27 mouse cellular contexts compared by ENCODE assay signal in genomic region chr12:58027796-58028195, GRCm38 (mm10).
DNase-seq lines count a peak whose midpoint lies in the region; ATAC-seq and TF ChIP-seq lines count a peak whose summit lies in the region.
"Had no signal": no experiment of that assay in that cellular context is flagged by ENCODE, and none has a peak within 500 bp of the region (broad histone marks: within the 10 kb centered on the region; RNA-seq: fewer than 3 reads in every experiment).

No protein-coding gene starts in this region.

- H3K9ac ChIP-seq in limb, embryonic 14.5 days (ENCODE audit: low read depth, low read length, severe bottlenecking), result no peak overlapping the region
- H3K9ac ChIP-seq in forebrain, embryonic 12.5 days, result no peak overlapping the region
- H3K9ac ChIP-seq: embryonic facial prominence, embryonic 13.5 days; forebrain, postnatal 0 days; heart, embryonic 13.5 days; hindbrain, embryonic 14.5 days had no signal

- WGBS in limb, embryonic 14.5 days, result 18% methylated on average over 5 of the region's 5 CpGs
- WGBS in forebrain, embryonic 12.5 days, result 82% methylated on average over 5 of the region's 5 CpGs

- peak; percentile 54 for DNase-seq in embryo, embryonic 10.5 days (ENCODE audit: low spot score)
- peak; percentile 1 for DNase-seq in embryo, embryonic 9.5 days (ENCODE audit: extremely low spot score)
- DNase-seq in hindlimb bud, embryonic 11.5 days (ENCODE audit: extremely low spot score, low read depth, low spot score), result peak; percentile 26
- DNase-seq in limb, embryonic 14.5 days (ENCODE audit: low spot score), result peak; percentile 13
- no peak for DNase-seq in lung, adult 18-20 months
- DNase-seq: adrenal gland, adult 8-10 months; adrenal gland, postnatal 25 days; cerebellum, adult 8-10 months; cerebellum, postnatal 10 days; cerebellum, postnatal 36 days; forebrain, postnatal 0 days; gastrocnemius, postnatal 25 days; heart, adult 2 months; heart, postnatal 14 days; heart, postnatal 4 days; kidney, adult 2 months had no signal

- no peaks in the 10 kb centered on the region for H3K4me1 ChIP-seq in limb, embryonic 14.5 days (ENCODE audit: control insufficient read depth, insufficient read depth, low read length)
- H3K4me1 ChIP-seq in forebrain, embryonic 12.5 days, result no peaks in the 10 kb centered on the region
- H3K4me1 ChIP-seq: embryonic facial prominence, embryonic 13.5 days; heart, embryonic 10.5 days; heart, embryonic 13.5 days had no signal

- H3K4me2 ChIP-seq in limb, embryonic 14.5 days (replicated peaks; ENCODE audit: low read depth, low read length, severe bottlenecking), result no peak overlapping the region
- no peak overlapping the region for H3K4me2 ChIP-seq in forebrain, embryonic 12.5 days
- H3K4me2 ChIP-seq: embryonic facial prominence, embryonic 13.5 days; heart, embryonic 13.5 days; hindbrain, embryonic 14.5 days had no signal

- H3K4me3 ChIP-seq in limb, embryonic 14.5 days (replicated peaks; ENCODE audit: low read length), result no peak overlapping the region
- no peak overlapping the region for H3K4me3 ChIP-seq in forebrain, embryonic 12.5 days (replicated peaks)
- H3K4me3 ChIP-seq: embryonic facial prominence, embryonic 13.5 days; forebrain, embryonic 10.5 days; heart, adult 2 months; heart, embryonic 10.5 days; heart, embryonic 13.5 days had no signal

- no peak for TF ChIP-seq POLR2A in limb, embryonic 14.5 days (IDR thresholded peaks at IDR 0.05; ENCODE audit: borderline replicate concordance, extremely low read depth, insufficient read depth, insufficient read length)

- no peaks in the 10 kb centered on the region for H3K9me3 ChIP-seq in limb, embryonic 14.5 days (ENCODE audit: control insufficient read depth, low read length)
- no peaks in the 10 kb centered on the region for H3K9me3 ChIP-seq in forebrain, embryonic 12.5 days
- H3K9me3 ChIP-seq: embryonic facial prominence, embryonic 13.5 days; forebrain, embryonic 10.5 days; heart, embryonic 10.5 days; heart, embryonic 13.5 days had no signal

- H3K27ac ChIP-seq in limb, embryonic 14.5 days (replicated peaks; ENCODE audit: low read depth, low read length), result no peak overlapping the region
- no peak overlapping the region for H3K27ac ChIP-seq in forebrain, embryonic 12.5 days
- H3K27ac ChIP-seq: embryonic facial prominence, embryonic 13.5 days; forebrain, embryonic 10.5 days; heart, adult 2 months; heart, embryonic 10.5 days; heart, embryonic 13.5 days; hindbrain, embryonic 14.5 days; hindbrain, postnatal 0 days had no signal

- no peaks in the 10 kb centered on the region for H3K27me3 ChIP-seq in limb, embryonic 14.5 days (ENCODE audit: control insufficient read depth, insufficient read depth, low read length)
- H3K27me3 ChIP-seq in forebrain, embryonic 12.5 days, result no peaks in the 10 kb centered on the region
- H3K27me3 ChIP-seq: embryonic facial prominence, embryonic 13.5 days; heart, embryonic 13.5 days had no signal

- ATAC-seq in limb, embryonic 14.5 days (ENCODE audit: low FRiP score, low read depth), result no peak
- ATAC-seq in CD4-positive, CD25-positive, alpha-beta regulatory T cell, adult 4 months, result no peak
- ATAC-seq in forebrain, embryonic 12.5 days (ENCODE audit: low FRiP score), result no peak
- ATAC-seq: activated CD4-positive, CD25-positive, alpha-beta regulatory T cell, adult 4 months; forebrain, embryonic 14.5 days; forebrain, postnatal 0 days; hindbrain, postnatal 0 days; intestine, postnatal 0 days had no signal

- H3K36me3 ChIP-seq in limb, embryonic 14.5 days (ENCODE audit: control insufficient read depth, insufficient read depth, low read length), result no peaks in the 10 kb centered on the region
- H3K36me3 ChIP-seq in forebrain, embryonic 12.5 days (replicated peaks), result no peaks in the 10 kb centered on the region
- H3K36me3 ChIP-seq: embryonic facial prominence, embryonic 13.5 days; forebrain, embryonic 10.5 days; heart, embryonic 10.5 days; heart, embryonic 13.5 days had no signal

Comparison
In these comparisons a context has a peak if more than half of its experiments do, and no peak if none do; other contexts are left out.
1. DNase-seq: peak in embryo, embryonic 10.5 days (single experiment), embryo, embryonic 9.5 days (single experiment), hindlimb bud, embryonic 11.5 days (single experiment) and limb, embryonic 14.5 days (single experiment); none in lung, adult 18-20 months (0 of 2).